Mouse (Mus musculus) heart, adult 2 months (tissue): Measurements from ENCODE around the gene Clns1a. TPM values are rescaled to one million over a fixed set of nuclear protein-coding genes. Genes with fewer than 3 reads are reported as not detected.
A peak's percentile ranks its signal among the peaks of the same experiment; 100 is the strongest.

Experiments used
- DNase-seq, 2 experiments: peaks; one replicate each; pipeline ENCODE4 v3.0.0; 2021
- H3K27ac ChIP-seq: fragments of 200-600 bp; 2 replicates; pipeline ENCODE4 v1.8.1; 2022
- H3K27me3 ChIP-seq: fragments of 200-500 bp; 2 replicates; pipeline ENCODE4 v1.6.1; 2012; ENCODE audit warnings: mild to moderate bottlenecking, low read length, inconsistent platforms, mixed read lengths; ENCODE audit not compliant: control insufficient read depth, insufficient read depth
- H3K36me3 ChIP-seq: fragments of 200-500 bp; 2 replicates; pipeline ENCODE4 v1.6.1; 2012; ENCODE audit warnings: low read length, inconsistent platforms; ENCODE audit not compliant: control insufficient read depth, insufficient read depth
- H3K4me1 ChIP-seq: fragments of 200-500 bp; 2 replicates; pipeline ENCODE4 v1.6.1; 2011; ENCODE audit warnings: low read length; ENCODE audit not compliant: control insufficient read depth, insufficient read depth
- H3K4me3 ChIP-seq: fragments of 200-600 bp; 2 replicates; pipeline ENCODE4 v1.8.1; 2022
- H3K79me2 ChIP-seq: fragments of 200-500 bp; replicated peaks from 2 replicates; pipeline ENCODE4 v1.6.1; 2012; ENCODE audit warnings: mild to moderate bottlenecking, inconsistent platforms, low read length, moderate library complexity, mixed read lengths; ENCODE audit not compliant: control insufficient read depth, insufficient read depth
- H3K9ac ChIP-seq: fragments of 200-500 bp; 2 replicates; pipeline ENCODE4 v1.6.1; 2012; ENCODE audit warnings: low read depth, mild to moderate bottlenecking, control low read depth, inconsistent platforms, low read length, mixed read lengths
- CTCF ChIP-seq: fragments of 200-600 bp; IDR thresholded peaks from 2 replicates; pipeline ENCODE4 v1.8.1; 2022; ENCODE audit warnings: antibody characterized with exemption, mild to moderate bottlenecking, moderate library complexity
- EP300 ChIP-seq: fragments of 200-500 bp; IDR thresholded peaks from 2 replicates; pipeline ENCODE4 v1.6.1; 2011; ENCODE audit warnings: low read depth, low read length, control low read depth; ENCODE audit not compliant: insufficient read depth
- POLR2A ChIP-seq: fragments of 200-500 bp; IDR thresholded peaks from 2 replicates; pipeline ENCODE4 v1.6.1; 2011; ENCODE audit warnings: mild to moderate bottlenecking, low read depth, low read length, control low read depth; ENCODE audit not compliant: insufficient read depth
- WGBS: fragments of 180-500 bp; shearing (Covaris S2); methylation state at CpG from one replicate; pipeline ENCODE4 v1.1.7; 2018; 5-methylcytosine and 5-hydroxymethylcytosine counted together
- intact Hi-C: fragments of 180-260 bp; cut with DNase I; formaldehyde crosslinking; loops from one replicate; pipeline ENCODE4 v1.15.1; 2025
- polyA plus RNA-seq: library from polyadenylated mRNA; depleted of rRNA; stranded (reverse); fragments of >200 nt; gene quantifications from 2 replicates; pipeline ENCODE4 v1.2.3, GENCODE M21; 2012
- total RNA-seq, 2 experiments: library from RNA; stranded (reverse); gene quantifications; 2 replicates each; pipeline ENCODE4 v1.2.3; 2021

Gene Clns1a
- total and polyA plus RNA-seq, 3 experiments, result 18.9 to 29.8 (median 25.9) TPM

GRCm38 (mm10) chr7:97740948-97741347, 44.5 kb downstream of the Clns1a start:
- Histone ChIP-seq H3K9ac (no peak overlapping the region), H3K4me1 (peaks cover 3% of the 10 kb centered on the region), H3K79me2 (no peaks in the 10 kb centered on the region), H3K36me3 (no peaks in the 10 kb centered on the region), H3K27ac (no peak overlapping the region), H3K27me3 (no peaks in the 10 kb centered on the region), H3K4me3 (no peak overlapping the region)
- intact Hi-C loops, result no loop called here
- no peak for DNase-seq
- no peak for TF ChIP-seq EP300
- TF ChIP-seq POLR2A, result no peak
- no peak for TF ChIP-seq CTCF
- 74% methylated on average over 10 of the region's 10 CpGs for WGBS

GRCm38 (mm10) chr7:97741756-97742291, 45.4 kb downstream of the Clns1a start:
- WGBS, result 44% methylated on average over 1 of the region's 1 CpGs
- H3K36me3 ChIP-seq, result no peaks in the 10 kb centered on the region
- no peak overlapping the region for H3K9ac ChIP-seq
- no peak for DNase-seq
- H3K79me2 ChIP-seq, result no peaks in the 10 kb centered on the region
- no peak overlapping the region for H3K4me3 ChIP-seq
- H3K27ac ChIP-seq, result no peak overlapping the region
- no peaks in the 10 kb centered on the region for H3K27me3 ChIP-seq
- H3K4me1 ChIP-seq, result peaks cover 3% of the 10 kb centered on the region
- intact Hi-C loops, result no loop called here
- TF ChIP-seq EP300 (no peak), CTCF (no peak), POLR2A (no peak)

GRCm38 (mm10) chr7:97745299-97745698, 48.9 kb downstream of the Clns1a start:
- H3K27ac ChIP-seq, result no peak overlapping the region
- peak; percentile 47 to 63 for DNase-seq
- H3K27me3 ChIP-seq, result no peaks in the 10 kb centered on the region
- intact Hi-C loops, result loop anchor here (1.0 to 5.0 kb wide), 5 partner anchors 102 to 376 kb away; no protein-coding TSS in a partner anchor
- no peak overlapping the region for H3K9ac ChIP-seq
- H3K4me1 ChIP-seq, result peaks cover 6% of the 10 kb centered on the region
- TF ChIP-seq EP300, result 0 out of 2 replicates have a peak, but pooled peaks have one; percentile 49
- no peak for TF ChIP-seq POLR2A
- TF ChIP-seq CTCF, result peak; percentile 98
- no peaks in the 10 kb centered on the region for H3K79me2 ChIP-seq
- 11% methylated on average over 3 of the region's 3 CpGs for WGBS
- H3K36me3 ChIP-seq, result no peaks in the 10 kb centered on the region
- no peak overlapping the region for H3K4me3 ChIP-seq

GRCm38 (mm10) chr7:97747176-97747707, 50.8 kb downstream of the Clns1a start:
- H3K27me3 ChIP-seq, result no peaks in the 10 kb centered on the region
- no peak for DNase-seq
- peaks cover 6% of the 10 kb centered on the region for H3K4me1 ChIP-seq
- no peak overlapping the region for H3K4me3 ChIP-seq
- intact Hi-C loops, result loop anchor here (5.0 kb wide), 3 partner anchors 100 to 355 kb away; no protein-coding TSS in a partner anchor
- WGBS, result 64% methylated on average over 4 of the region's 4 CpGs
- H3K79me2 ChIP-seq, result no peaks in the 10 kb centered on the region
- no peaks in the 10 kb centered on the region for H3K36me3 ChIP-seq
- TF ChIP-seq EP300, result no peak
- no peak for TF ChIP-seq CTCF
- no peak for TF ChIP-seq POLR2A
- no peak overlapping the region for H3K27ac ChIP-seq
- no peak overlapping the region for H3K9ac ChIP-seq

- Histone ChIP-seq H3K36me3 (no peaks in the 10 kb centered on the region), H3K4me3 (peak overlapping the region; percentile 31), H3K27ac (peak overlapping the region; percentile 87), H3K27me3 (no peaks in the 10 kb centered on the region), H3K79me2 (no peaks in the 10 kb centered on the region), H3K9ac (peak overlapping the region; percentile 60), H3K4me1 (peaks cover 6% of the 10 kb centered on the region)
- intact Hi-C loops, result loop anchor here (5.0 kb wide), 3 partner anchors 99 to 354 kb away; no protein-coding TSS in a partner anchor
- TF ChIP-seq CTCF, result peak; percentile 97
- peak; percentile 90 for TF ChIP-seq EP300
- peak; percentile 82 for TF ChIP-seq POLR2A
- DNase-seq, result peak; percentile 88
- 22% methylated on average over 28 of the region's 28 CpGs for WGBS
Observed at GRCm38 (mm10) chr7:97747787-97748497, 51.5 kb downstream of the Clns1a start.
